Mouse (Mus musculus) frontal cortex, adult 2 months (tissue): ENCODE data around the gene Mb21d2. TPM values are rescaled to one million over a fixed set of nuclear protein-coding genes. Genes with fewer than 3 reads are reported as not detected.

Source experiments
- DNase-seq, 2 experiments: peaks; one replicate each; pipeline ENCODE4 v3.0.0; 2022; ENCODE audit warnings: low spot score in 1 of 2; ENCODE audit errors: extremely low spot score in 1 of 2
- polyA plus RNA-seq: library from polyadenylated mRNA; depleted of rRNA; stranded (reverse); fragments of >200 nt; gene quantifications from 2 replicates; pipeline ENCODE4 v1.2.3, GENCODE M21; 2012; rRNA removed

Mb21d2 gene
- polyA plus RNA-seq, 1 experiment, result 20.1 TPM

DNA sequence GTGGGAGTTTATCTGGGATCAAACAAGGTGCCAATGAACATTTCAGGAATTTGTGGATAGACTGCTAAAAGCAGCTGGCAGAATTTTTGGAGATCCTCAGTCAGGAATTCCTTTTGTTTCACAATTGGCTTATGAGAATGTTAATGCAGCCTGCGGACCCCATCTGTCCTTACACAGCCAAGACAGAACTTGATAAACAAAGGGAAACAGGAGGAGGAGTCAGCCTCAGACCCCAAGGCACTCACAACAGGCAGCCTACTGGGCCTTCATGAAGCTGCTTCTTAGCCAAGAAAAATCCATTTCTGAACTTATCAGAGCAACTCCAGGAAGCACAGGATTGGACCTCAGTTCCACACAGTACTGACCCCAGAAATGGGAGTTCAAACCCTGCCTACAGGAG, 120.4 kb downstream of the Mb21d2 start:
- DNase-seq, result no peak

- peak in 1 of 2 experiments; percentile 63 for DNase-seq
Observed at GRCm38 (mm10) chr16:28793115-28793514, 136.4 kb downstream of the Mb21d2 start.

Other genes with a start within 250 kb of the Mb21d2 start
- 145 and 156 TPM in 2 replicates for gene Fgf12, start 176.6 kb downstream of the Mb21d2 start, polyA plus RNA-seq